Mouse (Mus musculus): ENCODE measurements around the gene Kcnk10.

Kcnk10 gene

DNA sequence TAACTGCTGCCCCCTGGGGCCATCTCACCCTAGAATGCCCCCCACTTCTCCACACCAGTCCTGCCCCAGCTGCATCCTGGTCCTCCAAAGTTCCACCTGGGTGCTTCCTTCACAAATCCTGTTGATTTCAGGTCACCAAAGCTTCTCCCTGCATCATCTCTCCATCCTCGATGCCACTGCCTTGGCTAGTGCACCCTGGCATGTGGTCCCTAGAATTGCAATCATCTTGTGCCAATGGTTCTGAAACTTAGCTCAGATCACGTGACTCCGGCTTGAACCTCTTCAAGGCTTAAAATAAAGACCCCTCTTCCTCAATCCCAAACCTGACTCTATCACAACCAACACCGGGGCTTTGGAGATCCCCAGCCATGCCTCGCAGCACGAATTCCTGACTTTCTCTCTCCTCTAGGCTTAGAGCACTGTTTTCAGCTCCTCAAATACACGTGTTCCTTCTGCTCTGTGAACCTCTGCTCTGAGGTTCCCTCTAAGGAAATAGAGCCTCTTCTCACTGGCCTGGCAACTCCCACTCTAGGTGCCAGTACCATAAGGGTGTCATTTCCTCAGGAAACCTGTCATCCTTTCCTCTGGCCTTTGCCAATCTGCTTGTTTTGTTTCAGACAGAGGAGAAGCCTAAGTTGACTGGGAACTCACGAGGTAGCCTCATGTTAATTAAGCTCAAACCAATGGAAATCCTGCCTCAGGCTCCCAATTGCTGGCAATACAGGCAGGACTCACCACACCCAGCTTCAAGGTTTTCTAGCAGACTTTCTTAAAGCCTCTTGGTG is 6.0 kb downstream of the Kcnk10 start:
- no peak for DNase-seq (ENCODE audit: low read depth, low spot score)

DNA sequence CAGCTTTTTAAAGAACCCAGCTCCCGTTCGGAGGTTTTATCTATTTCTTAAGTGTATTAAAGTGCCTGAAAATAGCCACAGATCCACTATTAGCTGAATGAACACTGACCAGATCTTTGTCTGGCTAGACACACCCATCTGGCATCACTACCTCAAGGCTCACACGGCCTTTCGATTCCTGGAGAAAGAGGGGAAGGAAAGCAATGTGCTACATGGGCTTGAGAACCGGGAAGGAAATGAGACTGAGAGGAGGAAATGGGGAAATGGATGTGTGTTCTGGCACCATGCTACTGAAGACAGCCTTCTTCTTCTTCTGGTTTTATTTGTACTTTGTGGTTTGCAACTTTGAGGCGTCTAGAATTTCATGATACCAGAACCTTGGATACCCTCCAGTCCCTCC is 8.7 kb downstream of the Kcnk10 start:
- no peak for DNase-seq (ENCODE audit: low read depth, low spot score)

DNA sequence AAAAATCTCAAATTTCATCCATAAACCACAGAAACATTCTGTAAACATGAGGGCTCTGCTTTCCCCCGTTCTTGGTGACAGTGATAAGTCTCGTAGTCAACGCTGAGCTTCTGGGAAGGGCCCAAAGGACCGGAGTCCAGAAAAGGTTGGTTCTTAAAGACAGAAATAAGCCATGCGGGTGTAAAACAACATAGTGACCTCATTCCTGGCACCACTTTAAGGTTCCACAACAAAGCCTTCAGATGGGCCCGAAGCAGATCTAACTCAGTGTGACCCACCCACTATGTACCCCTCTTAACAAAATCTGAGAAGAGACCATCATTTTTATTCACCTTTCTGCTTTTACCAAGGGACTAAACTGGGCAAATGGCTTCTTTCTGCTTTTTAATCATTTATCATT is 10.2 kb downstream of the Kcnk10 start:
- DNase-seq (ENCODE audit: low read depth, low spot score) = no peak

DNA sequence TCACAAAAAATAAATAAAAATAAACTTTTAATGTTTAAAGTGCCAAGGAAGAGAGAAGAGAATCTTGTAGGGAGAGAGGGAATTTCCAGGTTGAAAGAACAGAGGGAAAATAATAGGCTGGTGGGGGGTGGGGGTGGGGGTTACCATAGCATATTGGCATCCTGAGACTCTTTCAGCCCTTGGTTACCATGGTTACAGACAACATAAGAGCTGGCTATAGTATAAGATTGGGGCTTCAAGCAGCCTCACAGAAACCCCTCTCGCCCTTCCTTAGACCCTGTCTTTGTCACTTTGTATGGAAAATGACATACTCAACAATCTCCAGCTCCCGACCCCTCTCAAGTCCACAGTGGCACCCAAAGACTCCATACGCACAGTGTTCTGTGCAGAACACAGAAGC is 13.7 kb downstream of the Kcnk10 start:
- DNase-seq (ENCODE audit: low read depth, low spot score) = no peak

DNA sequence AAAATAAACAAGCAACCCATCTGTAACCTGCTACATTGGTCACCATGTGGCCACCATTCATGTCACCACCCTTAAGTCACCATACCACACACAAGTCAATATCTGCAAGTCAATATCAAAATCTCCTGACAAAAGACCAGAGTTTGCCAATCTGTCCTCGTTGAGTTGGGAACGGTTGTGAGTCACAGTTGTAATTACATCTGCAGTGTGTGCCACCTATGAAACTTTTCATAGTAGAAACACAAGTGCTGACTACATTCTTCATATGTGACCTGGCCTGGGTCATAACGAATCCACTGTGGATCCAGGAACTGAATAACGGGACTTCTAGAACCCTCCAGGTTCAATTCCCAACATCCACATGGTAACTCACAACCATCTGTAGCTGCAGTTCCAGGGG is 14.8 kb downstream of the Kcnk10 start:
- DNase-seq (ENCODE audit: low read depth, low spot score) = no peak

DNA sequence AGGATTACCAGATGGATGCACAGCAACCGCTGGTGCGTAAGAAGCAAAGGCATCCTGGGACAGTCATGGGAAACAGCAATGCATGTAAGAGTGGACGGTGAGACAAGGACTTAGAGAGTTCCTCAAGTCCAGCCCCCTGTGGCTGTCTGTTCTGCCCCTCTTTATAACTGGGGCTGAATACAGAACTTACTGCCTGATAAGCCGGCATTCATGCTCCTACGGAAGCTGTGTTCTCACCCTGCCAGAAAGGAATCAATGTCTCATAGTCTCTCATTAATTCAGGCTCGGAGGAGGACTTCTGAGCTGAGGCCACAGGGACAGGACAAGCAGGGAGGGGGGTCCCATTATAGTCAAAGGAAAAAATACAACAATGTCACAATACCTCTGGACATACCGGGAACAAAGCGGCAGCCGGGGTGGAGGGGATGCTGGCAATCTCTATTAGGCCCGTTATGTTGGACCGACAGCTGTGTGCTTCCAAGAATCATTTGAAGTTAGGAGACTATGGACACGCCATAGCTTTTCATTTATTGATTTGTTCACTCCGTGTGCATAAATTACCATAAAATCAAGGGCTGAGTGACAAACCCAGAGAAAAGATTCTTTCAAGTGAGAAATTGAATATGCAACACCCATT is 15.7 kb downstream of the Kcnk10 start:
- no peak for DNase-seq (ENCODE audit: low read depth, low spot score)

DNA sequence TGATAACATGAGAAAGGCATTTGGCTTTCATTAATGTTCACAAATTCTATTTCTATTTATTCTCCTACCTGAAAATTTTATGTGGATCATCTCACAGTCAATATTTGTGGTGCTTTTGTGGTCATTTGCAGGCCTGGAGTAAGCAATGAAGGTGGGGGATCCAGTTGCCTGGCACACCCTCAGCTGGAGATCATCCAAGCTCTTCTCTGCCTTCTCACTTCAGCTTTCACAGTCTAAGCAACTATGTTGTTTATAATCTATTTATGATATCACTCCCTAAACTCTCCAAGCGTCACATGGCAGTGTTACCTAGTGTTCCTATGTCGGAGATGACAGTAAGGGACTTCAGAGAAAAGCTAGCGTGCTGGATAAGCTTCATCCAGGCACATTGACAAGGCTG is 18.1 kb downstream of the Kcnk10 start:
- no peak for DNase-seq (ENCODE audit: low read depth, low spot score)

DNA sequence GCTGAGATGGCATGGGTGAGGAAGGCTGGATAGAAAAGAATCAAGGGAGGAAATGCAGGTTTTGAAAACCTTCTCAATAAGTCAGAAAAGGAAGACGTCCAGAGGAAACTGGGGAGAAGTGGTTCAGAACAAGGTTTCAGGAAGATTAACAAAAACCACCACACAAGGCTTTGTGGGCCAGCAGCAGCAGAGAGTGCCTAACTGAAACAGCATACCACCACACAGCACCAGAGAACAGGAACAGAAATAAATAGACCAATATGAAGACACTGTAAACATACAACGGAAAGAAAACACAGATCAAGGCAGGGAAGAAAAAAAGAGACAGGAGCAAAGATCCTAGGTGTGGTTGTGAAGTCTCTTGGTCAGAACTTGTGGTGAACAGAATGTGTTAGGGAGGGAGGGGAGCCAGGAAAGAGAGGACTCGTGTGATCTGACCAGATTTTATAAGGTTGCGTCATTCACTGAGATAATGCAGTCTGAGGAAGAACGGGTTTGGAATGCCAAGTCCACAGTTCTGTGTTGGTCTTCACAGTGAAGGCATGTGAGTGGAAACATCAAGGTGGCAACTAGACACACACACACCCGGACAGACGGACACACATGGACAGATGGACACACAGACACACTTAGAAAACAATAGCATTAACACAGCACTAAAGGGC is 21.0 kb downstream of the Kcnk10 start:
- no peak for DNase-seq (ENCODE audit: low read depth, low spot score)

DNA sequence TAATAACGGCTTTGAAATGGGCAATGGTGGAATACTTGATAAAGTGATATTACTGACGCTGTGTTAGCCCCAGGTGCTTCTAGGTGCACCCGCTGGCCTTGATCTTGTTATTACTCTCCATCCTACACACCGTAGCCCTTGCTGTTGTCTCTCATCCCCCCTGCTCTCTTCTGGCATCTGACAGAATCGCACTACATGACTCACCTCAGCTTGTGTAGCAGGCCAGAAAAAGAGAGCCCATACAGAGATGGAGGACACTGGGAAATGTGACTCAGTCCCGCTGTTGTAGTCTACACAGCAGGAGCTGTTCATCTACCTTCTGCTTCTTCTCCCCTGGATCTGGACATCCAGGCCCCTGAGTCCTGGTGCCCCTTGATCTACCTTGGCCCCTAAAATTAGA is 28.1 kb downstream of the Kcnk10 start:
- no peak for DNase-seq (ENCODE audit: low read depth, low spot score)

DNA sequence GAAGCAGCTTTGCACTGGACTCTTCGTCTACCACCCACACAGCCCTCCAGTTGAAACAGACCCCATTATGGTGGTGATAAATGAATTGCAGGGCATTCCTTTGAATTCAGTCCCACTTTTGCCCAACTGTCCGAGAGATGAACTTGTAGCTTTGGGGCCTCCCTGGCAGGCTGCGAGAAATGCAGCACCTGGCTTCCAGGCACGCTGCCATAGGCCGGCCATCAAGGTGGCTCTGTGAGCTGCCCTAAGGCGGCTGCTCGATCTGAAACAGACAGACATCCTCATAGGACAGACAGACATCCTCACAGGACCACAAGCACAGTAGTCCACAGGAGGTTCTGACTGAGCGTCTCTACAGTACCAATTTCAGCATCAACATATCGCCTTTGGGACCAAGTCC is 30.0 kb downstream of the Kcnk10 start:
- DNase-seq (ENCODE audit: low read depth, low spot score) = no peak

DNA sequence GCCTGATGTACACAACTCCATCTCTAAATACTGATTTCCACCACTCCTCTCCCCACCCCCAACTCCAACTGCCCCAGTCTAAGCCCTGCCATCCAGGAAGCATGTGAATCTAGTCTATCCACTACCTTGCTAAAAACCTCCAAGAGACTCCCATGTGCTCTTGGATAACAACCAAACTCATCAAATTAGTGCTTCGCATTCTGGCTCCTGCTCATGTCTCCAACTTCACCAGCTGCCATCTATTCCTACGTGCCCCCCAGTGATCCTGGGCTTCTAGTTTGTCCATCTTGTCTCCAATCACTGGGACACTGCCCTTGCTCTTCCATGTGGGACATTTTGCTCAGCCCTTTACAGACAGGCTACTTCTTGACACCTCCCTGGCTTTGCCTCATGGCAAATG is 32.2 kb downstream of the Kcnk10 start:
- no peak for DNase-seq (ENCODE audit: low read depth, low spot score)

DNA sequence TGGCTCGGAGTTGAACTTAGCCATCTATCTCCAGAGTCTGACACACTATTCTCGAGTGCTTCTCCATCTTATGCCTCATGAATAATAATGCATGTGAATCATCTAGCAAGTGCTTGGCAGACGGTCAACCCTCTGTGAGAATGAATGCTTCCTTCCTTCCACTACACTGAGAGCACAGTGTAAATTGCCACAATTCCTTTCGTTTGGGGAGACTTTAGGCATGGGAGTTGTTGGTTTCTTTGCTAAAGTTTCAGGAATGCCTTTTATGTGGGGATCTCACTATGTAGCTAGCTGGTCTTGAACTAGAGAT is 32.9 kb downstream of the Kcnk10 start:
- no peak for DNase-seq (ENCODE audit: low read depth, low spot score)

DNA sequence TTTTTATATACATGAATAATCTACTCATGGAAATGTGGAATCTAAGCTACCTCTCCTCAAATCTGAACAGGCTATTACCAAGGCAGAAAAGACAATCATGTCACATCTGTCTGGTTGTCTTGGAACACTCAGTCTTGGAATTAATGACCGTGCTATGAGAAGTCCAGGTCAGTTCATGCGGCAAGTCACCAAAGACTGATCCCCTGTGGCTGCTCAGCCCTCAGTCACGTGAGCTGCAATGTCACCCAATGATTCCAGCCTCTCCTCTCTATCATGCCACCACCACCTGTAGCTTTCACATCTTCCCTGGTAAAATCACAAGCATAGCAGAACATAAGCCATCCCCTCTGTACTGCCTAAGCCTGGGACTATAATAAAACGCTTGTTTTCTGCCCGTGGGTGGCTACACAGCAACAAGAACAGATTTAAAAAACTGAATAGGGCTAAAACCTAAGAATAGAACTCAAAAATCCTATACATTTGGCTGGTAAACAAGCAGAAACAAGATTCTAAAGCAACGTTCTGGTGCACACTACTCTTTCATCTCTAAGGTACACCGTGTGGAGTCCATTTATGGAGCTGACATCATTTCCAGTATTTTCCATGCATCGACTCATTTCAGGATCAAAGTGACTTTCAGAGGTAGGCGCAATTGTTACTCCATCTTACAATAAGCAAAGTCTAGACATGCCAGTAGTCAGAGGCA is 33.4 kb downstream of the Kcnk10 start:
- DNase-seq (ENCODE audit: low read depth, low spot score) = no peak

DNA sequence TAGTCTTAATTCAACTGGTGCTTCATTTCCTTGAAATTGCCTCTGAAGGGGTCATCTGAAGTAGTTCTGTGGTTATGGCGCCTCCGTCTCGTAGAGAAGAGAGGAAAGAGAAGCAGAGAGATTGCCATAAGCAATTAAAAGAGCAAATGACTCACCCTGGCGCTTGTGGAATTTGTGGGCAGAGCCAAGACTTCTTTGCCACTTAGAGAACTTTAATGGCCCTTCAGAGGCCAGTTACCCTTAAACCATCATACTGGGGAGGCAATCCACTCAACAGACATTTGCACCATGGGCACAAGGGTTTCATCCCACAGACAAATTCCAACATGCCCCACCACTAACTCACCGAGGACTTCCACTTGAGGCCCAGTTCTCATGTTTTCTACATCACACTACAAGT is 41.4 kb downstream of the Kcnk10 start:
- no peak for DNase-seq (ENCODE audit: low read depth, low spot score)

DNA sequence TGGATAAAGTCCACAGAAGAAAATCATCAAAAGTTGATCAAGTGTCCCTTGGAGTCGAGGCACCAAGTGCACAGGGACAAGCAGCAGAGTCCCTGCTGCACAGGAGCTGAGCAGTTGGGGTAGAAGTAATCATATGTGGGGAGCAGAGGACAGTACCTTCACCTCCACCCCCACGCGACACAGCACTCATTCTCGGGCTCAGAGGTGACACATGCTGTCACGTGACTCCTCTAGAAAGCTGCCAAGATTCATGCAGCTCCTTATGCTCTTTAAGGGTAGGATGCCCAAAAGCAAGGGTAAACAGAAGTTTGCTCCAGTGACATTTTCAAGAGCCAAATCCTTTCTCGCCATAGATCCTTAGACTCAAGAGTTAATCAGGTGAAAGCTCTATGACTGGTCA is 42.1 kb downstream of the Kcnk10 start:
- DNase-seq (ENCODE audit: low read depth, low spot score) = no peak

DNA sequence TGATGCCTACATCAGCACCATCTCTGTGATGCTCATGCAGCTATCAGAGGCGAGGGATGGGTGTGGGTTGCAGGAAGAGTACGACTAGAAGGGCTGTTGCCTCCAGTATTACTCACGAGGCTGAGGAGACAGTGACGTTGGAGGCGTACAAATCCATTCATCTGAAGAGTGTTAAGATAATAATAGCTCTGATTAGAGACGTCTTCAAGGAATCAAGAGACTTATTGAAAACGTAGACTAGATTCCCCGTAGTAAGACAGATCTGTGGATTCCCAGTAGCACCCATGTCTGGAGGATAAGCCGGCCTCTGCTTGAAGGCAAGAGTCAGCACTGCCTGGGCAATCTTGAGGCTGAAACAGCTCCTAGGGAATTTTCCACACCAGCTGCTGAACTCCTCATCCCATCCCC is 42.6 kb downstream of the Kcnk10 start:
- DNase-seq (ENCODE audit: low read depth, low spot score) = no peak

DNA sequence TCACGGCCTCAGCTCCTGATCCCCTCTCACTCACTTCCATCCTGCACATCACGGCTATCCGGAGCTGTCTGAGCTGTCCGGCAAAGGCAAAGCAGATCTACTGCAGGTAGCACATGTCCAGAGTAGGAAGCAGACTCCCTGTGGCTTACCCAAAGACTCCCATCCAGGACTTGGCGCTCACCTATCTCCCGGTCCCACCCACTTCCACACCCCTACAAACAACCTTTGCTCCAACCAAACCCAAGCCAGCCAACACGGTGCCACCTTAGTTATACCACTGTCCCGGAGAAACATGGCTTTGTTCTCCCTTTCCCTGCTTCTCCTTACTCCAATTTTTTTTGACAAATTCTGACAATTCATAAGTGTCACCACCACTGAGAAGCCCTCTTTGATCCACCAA is 49.5 kb downstream of the Kcnk10 start:
- DNase-seq (ENCODE audit: low read depth, low spot score) = no peak

DNA sequence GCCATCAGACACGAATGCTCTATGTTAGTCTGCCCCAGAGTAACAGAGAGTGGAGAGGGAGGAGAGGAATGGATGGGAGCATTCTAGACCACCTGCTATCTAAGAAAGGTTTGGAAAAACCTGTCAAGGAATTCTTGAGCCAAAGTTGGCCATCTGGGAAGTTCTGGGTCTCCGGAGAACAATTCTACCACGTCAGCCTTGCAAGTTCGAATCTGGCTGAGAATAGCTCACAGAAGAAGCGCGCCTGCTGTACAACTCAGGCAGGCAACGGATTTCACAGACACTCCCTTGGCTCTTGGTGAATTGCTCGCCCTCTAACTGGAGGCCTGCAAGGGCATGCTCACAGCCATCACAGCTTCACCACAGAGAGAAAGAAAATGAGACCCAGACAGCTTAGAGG is 52.7 kb downstream of the Kcnk10 start:
- no peak for DNase-seq (ENCODE audit: low read depth, low spot score)

DNA sequence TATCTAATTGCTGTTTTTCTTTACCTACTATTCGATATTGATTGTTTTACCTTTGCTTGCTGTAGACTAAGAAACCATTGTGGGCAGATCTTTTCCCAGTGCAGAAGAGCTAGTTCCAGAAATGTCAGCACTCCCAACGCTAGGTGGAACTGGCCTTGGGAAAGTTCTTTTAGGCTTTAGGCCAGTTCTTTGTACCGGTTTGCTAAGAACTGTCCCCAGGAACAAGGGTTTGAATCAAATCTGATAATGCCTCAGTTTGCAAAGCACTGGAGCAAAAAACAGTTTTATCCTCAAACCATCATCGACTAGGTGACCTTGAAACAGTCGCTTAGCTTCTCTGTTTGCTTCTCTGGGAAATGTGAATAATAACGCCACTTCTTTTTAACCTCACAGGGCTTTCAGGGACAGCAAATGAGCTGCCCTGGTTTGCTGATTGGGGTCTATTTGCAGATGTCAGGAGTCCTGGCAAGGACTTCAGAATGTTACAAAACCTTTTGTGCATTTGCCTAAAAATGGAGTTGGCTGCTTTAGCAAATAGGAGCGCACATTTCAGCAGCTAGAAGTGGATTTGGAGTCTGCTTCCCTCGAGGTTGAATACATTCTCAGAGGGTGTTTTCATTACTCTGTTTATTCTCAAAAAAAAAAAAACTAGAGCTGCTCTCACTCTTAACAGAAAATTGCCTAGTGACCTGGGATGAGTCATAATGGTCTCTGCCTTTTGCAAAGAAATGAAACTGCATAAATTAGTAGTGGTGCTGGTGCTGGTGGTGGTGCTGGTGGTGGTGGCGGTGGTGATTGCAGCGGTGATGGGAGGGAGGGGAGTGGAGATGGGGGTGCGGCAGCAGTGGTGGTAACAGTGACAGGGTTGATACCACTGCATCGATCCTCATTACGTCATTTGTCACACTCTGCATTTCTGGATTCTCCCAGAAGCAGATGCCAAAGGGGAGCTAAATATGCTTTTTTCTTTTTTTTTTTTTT is 53.5 kb downstream of the Kcnk10 start:
- peak; percentile 23 for DNase-seq (ENCODE audit: low read depth, low spot score)

DNA sequence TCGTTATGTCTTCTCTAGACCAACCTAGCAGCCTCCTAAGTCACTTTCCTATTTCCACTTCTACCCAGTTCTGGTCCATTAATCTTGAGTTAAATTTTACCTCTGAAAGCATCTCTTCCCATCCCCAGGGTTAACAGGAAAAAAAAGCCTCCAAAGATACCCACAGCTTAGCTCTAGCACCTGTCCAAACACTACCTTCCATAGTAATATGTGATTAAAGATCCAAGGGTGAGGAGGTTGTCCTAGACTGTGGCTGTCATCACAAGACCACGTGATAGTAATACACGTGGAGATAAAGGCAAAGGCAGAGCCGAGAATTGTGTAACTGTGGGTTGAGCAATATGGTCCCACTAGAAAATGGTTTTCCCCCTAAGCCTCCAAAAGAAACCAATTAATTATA is 56.8 kb downstream of the Kcnk10 start:
- no peak for DNase-seq (ENCODE audit: low read depth, low spot score)

DNA sequence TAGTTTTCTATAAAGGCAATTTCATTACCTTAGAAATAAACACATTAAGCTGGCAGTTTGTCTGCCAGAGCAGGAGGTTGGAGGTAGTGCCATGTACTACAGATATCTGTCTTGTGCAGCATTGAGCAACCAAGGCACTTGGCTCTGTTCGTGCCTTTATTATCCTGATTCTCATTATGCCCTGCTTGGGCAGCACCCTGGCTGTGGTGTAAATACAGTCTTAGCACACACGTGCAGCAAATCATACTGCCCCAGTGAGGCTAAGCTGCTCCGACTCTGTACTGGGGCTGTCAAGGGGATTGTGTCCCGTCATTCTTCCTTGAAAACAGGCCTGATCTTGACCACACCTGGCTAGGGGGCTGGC is 57.6 kb downstream of the Kcnk10 start:
- no peak for DNase-seq (ENCODE audit: low read depth, low spot score)
